Mouse (Mus musculus): ENCODE results near the gene Fto. TPM values are rescaled to one million over a fixed set of nuclear protein-coding genes. Genes with fewer than 3 reads are reported as not detected.

Fto gene
- total RNA-seq, 1 experiment: 16.8 TPM

DNA sequence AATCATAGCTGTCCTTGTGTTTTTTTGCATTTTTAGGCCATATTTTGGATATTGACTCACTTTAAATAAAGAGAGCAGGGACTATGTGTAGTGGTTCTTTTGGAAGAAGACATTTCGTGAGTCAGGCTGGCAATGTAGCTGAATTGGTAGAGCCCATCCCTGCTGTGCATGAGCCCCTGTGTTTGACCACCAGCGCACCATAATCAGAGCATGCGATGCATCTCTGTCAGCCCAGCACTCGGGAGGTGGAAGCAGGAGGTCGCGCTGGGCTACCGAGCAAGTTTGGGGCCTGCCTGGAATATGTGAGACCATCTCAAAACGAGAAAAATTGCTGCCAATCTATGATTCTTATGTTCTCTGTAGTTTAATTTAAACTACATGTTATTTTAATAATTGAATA is 156.1 kb downstream of the Fto start:
- no peak for DNase-seq (ENCODE audit: low read depth, low spot score)
- 0 out of 4 replicates have a peak, but pooled peaks cover 0 to 3% of the 10 kb centered on the region in 2 experiments for H3K4me1 ChIP-seq (ENCODE audit: control insufficient read depth in 2 of 2, insufficient read depth in 2 of 2, low read length in 2 of 2, poor library complexity in 1 of 2)
- H3K27ac ChIP-seq (ENCODE audit: insufficient read depth, low read depth, low read length, poor library complexity, severe bottlenecking): no peak overlapping the region
- H3K36me3 ChIP-seq (ENCODE audit: control insufficient read depth, insufficient read depth, low read length, poor library complexity, severe bottlenecking): no peaks in the 10 kb centered on the region
- no peak overlapping the region for H3K9ac ChIP-seq (ENCODE audit: insufficient read depth, low read depth, low read length, poor library complexity, severe bottlenecking)
- TF ChIP-seq ZC3H11A (IDR thresholded peaks at IDR 0.05; ENCODE audit: borderline replicate concordance, low read depth, low read length) (no peak), CHD2 (IDR thresholded peaks at IDR 0.05; ENCODE audit: low read depth, low read length) (no peak), MAFK (IDR thresholded peaks at IDR 0.05; ENCODE audit: insufficient read depth, low read depth, low read length) (no peak), HCFC1 (IDR thresholded peaks at IDR 0.05; ENCODE audit: borderline replicate concordance, insufficient read depth, low read length) (no peak), ZNF384 (IDR thresholded peaks at IDR 0.05; ENCODE audit: low read depth, low read length) (no peak)
- H3K9me3 ChIP-seq (ENCODE audit: control insufficient read depth, insufficient read depth, low read depth, low read length): no peaks in the 10 kb centered on the region
- no peak overlapping the region for H3K4me3 ChIP-seq (ENCODE audit: insufficient read depth in 1 of 2, low read depth in 1 of 2, low read length in 2 of 2, poor library complexity in 1 of 2, severe bottlenecking in 1 of 2)
- in situ Hi-C loops (cut with MboI; ENCODE audit: low sequenced_read_pairs in 2 of 2, unreplicated experiment in 2 of 2): no loop called here

DNA sequence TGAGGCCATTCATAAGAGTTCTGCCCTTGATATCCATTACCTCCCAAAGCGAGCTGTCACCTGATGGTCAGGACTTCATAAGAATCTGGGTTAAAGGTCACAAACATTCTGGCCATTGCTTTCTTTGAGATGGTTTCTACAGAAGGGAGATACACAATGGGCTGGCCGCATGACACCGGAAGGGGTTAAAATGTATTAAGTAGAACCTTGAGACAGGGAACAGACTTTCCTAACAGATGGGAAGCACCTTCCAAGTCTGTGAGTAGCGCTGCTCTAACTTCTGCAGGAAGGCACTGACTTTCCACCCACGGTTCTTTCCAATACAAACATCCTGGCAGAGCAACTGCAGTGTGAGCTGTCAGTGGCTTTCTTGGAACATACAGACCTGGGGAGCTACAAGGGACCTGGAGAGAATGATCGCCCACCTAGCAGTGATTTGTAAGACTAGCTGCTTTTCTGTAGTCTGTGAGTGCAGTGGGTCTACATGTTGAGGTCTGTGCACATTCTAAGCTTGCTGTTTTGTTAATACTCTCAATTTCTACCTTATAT is 161.5 kb downstream of the Fto start:
- no peak for TF ChIP-seq MAFK (IDR thresholded peaks at IDR 0.05; ENCODE audit: insufficient read depth, low read depth, low read length)
- no peak for TF ChIP-seq CHD2 (IDR thresholded peaks at IDR 0.05; ENCODE audit: low read depth, low read length)
- TF ChIP-seq ZC3H11A (IDR thresholded peaks at IDR 0.05; ENCODE audit: borderline replicate concordance, low read depth, low read length): no peak
- no peak for TF ChIP-seq ZNF384 (IDR thresholded peaks at IDR 0.05; ENCODE audit: low read depth, low read length)
- TF ChIP-seq HCFC1 (IDR thresholded peaks at IDR 0.05; ENCODE audit: borderline replicate concordance, insufficient read depth, low read length): no peak
- Histone ChIP-seq H3K27ac (ENCODE audit: insufficient read depth, low read depth, low read length, poor library complexity, severe bottlenecking) (no peak overlapping the region), H3K36me3 (ENCODE audit: control insufficient read depth, insufficient read depth, low read length, poor library complexity, severe bottlenecking) (no peaks in the 10 kb centered on the region), H3K9me3 (ENCODE audit: control insufficient read depth, insufficient read depth, low read depth, low read length) (no peaks in the 10 kb centered on the region), H3K4me3 (ENCODE audit: insufficient read depth in 1 of 2, low read depth in 1 of 2, low read length in 2 of 2, poor library complexity in 1 of 2, severe bottlenecking in 1 of 2) (no peak overlapping the region), H3K9ac (ENCODE audit: insufficient read depth, low read depth, low read length, poor library complexity, severe bottlenecking) (no peak overlapping the region), H3K4me1 (ENCODE audit: control insufficient read depth in 2 of 2, insufficient read depth in 2 of 2, low read length in 2 of 2, poor library complexity in 1 of 2) (no peaks in the 10 kb centered on the region; a peak in 1 of 4 replicates)
- no peak for DNase-seq (ENCODE audit: low read depth, low spot score)
- in situ Hi-C loops (cut with MboI; ENCODE audit: low sequenced_read_pairs in 2 of 2, unreplicated experiment in 2 of 2): no loop called here

- Histone ChIP-seq H3K36me3 (ENCODE audit: control insufficient read depth, insufficient read depth, low read length, poor library complexity, severe bottlenecking) (no peaks in the 10 kb centered on the region), H3K4me3 (ENCODE audit: insufficient read depth in 1 of 2, low read depth in 1 of 2, low read length in 2 of 2, poor library complexity in 1 of 2, severe bottlenecking in 1 of 2) (no peak overlapping the region), H3K9ac (ENCODE audit: insufficient read depth, low read depth, low read length, poor library complexity, severe bottlenecking) (no peak overlapping the region), H3K9me3 (ENCODE audit: control insufficient read depth, insufficient read depth, low read depth, low read length) (no peaks in the 10 kb centered on the region), H3K27ac (ENCODE audit: insufficient read depth, low read depth, low read length, poor library complexity, severe bottlenecking) (no peak overlapping the region), H3K4me1 (ENCODE audit: control insufficient read depth in 2 of 2, insufficient read depth in 2 of 2, low read length in 2 of 2, poor library complexity in 1 of 2) (no peaks in the 10 kb centered on the region; a peak in 1 of 4 replicates)
- DNase-seq (ENCODE audit: low read depth, low spot score): no peak
- in situ Hi-C loops (cut with MboI; ENCODE audit: low sequenced_read_pairs in 2 of 2, unreplicated experiment in 2 of 2): no loop called here
- TF ChIP-seq ZC3H11A (IDR thresholded peaks at IDR 0.05; ENCODE audit: borderline replicate concordance, low read depth, low read length): no peak
- no peak for TF ChIP-seq CHD2 (IDR thresholded peaks at IDR 0.05; ENCODE audit: low read depth, low read length)
- TF ChIP-seq HCFC1 (IDR thresholded peaks at IDR 0.05; ENCODE audit: borderline replicate concordance, insufficient read depth, low read length): no peak
- TF ChIP-seq ZNF384 (IDR thresholded peaks at IDR 0.05; ENCODE audit: low read depth, low read length): no peak
- no peak for TF ChIP-seq MAFK (IDR thresholded peaks at IDR 0.05; ENCODE audit: insufficient read depth, low read depth, low read length)
Observed at GRCm38 (mm10) chr8:91476988-91477387, 163.7 kb downstream of the Fto start.

- in situ Hi-C loops (cut with MboI; ENCODE audit: low sequenced_read_pairs in 2 of 2, unreplicated experiment in 2 of 2): no loop called here
- Histone ChIP-seq H3K36me3 (ENCODE audit: control insufficient read depth, insufficient read depth, low read length, poor library complexity, severe bottlenecking) (no peaks in the 10 kb centered on the region), H3K4me3 (ENCODE audit: insufficient read depth in 1 of 2, low read depth in 1 of 2, low read length in 2 of 2, poor library complexity in 1 of 2, severe bottlenecking in 1 of 2) (no peak overlapping the region), H3K9ac (ENCODE audit: insufficient read depth, low read depth, low read length, poor library complexity, severe bottlenecking) (no peak overlapping the region), H3K4me1 (ENCODE audit: control insufficient read depth in 2 of 2, insufficient read depth in 2 of 2, low read length in 2 of 2, poor library complexity in 1 of 2) (no peaks in the 10 kb centered on the region; a peak in 1 of 4 replicates), H3K27ac (ENCODE audit: insufficient read depth, low read depth, low read length, poor library complexity, severe bottlenecking) (no peak overlapping the region), H3K9me3 (ENCODE audit: control insufficient read depth, insufficient read depth, low read depth, low read length) (no peaks in the 10 kb centered on the region)
- DNase-seq (ENCODE audit: low read depth, low spot score): no peak
- TF ChIP-seq ZC3H11A (IDR thresholded peaks at IDR 0.05; ENCODE audit: borderline replicate concordance, low read depth, low read length): no peak
- no peak for TF ChIP-seq ZNF384 (IDR thresholded peaks at IDR 0.05; ENCODE audit: low read depth, low read length)
- TF ChIP-seq MAFK (IDR thresholded peaks at IDR 0.05; ENCODE audit: insufficient read depth, low read depth, low read length): no peak
- no peak for TF ChIP-seq HCFC1 (IDR thresholded peaks at IDR 0.05; ENCODE audit: borderline replicate concordance, insufficient read depth, low read length)
Observed at GRCm38 (mm10) chr8:91477471-91477870, 164.1 kb downstream of the Fto start.

DNA sequence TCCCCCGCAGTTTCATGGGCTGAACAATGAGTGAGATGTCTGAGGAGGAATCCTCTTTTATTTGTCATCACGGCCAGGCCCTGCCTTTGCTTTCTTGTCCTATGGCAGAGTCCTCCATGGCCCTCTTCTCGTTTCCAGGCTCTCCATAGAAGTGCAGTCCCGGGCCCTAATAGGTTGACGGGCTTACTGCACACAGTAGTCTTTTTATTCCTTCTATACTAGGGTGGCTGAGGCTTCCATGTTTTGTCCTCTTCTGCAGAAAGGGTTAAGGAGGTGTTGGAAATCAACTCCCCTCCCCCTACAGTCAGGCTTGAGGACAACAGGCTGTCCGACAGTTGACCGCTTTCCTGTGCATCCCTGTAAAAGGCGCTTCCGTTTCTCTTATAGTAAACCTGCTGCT is 169.2 kb downstream of the Fto start:
- Histone ChIP-seq H3K9ac (ENCODE audit: insufficient read depth, low read depth, low read length, poor library complexity, severe bottlenecking) (no peak overlapping the region), H3K9me3 (ENCODE audit: control insufficient read depth, insufficient read depth, low read depth, low read length) (no peaks in the 10 kb centered on the region), H3K27ac (ENCODE audit: insufficient read depth, low read depth, low read length, poor library complexity, severe bottlenecking) (no peak overlapping the region), H3K36me3 (ENCODE audit: control insufficient read depth, insufficient read depth, low read length, poor library complexity, severe bottlenecking) (no peaks in the 10 kb centered on the region), H3K4me1 (ENCODE audit: control insufficient read depth in 2 of 2, insufficient read depth in 2 of 2, low read length in 2 of 2, poor library complexity in 1 of 2) (no peaks in the 10 kb centered on the region), H3K4me3 (ENCODE audit: insufficient read depth in 1 of 2, low read depth in 1 of 2, low read length in 2 of 2, poor library complexity in 1 of 2, severe bottlenecking in 1 of 2) (no peak overlapping the region)
- DNase-seq (ENCODE audit: low read depth, low spot score): no peak
- in situ Hi-C loops (cut with MboI; ENCODE audit: low sequenced_read_pairs in 2 of 2, unreplicated experiment in 2 of 2): no loop called here
- TF ChIP-seq ZC3H11A (IDR thresholded peaks at IDR 0.05; ENCODE audit: borderline replicate concordance, low read depth, low read length) (no peak), ZNF384 (IDR thresholded peaks at IDR 0.05; ENCODE audit: low read depth, low read length) (no peak), CHD2 (IDR thresholded peaks at IDR 0.05; ENCODE audit: low read depth, low read length) (no peak), MAFK (IDR thresholded peaks at IDR 0.05; ENCODE audit: insufficient read depth, low read depth, low read length) (no peak)
